Mouse (Mus musculus) common myeloid progenitor, adult 5-6 weeks (primary cell): Measurements from ENCODE around the gene Bmf. TPM values are rescaled to one million over a fixed set of nuclear protein-coding genes. Genes with fewer than 3 reads are reported as not detected.

Experiments used
- ATAC-seq: replicated peaks from 2 replicates; pipeline ENCODE4 v1.8.0; 2016; ENCODE audit warnings: low read depth, mild to moderate bottlenecking, moderate TSS enrichment, inconsistent platforms; ENCODE audit not compliant: poor library complexity, severe bottlenecking
- total RNA-seq: library from RNA; stranded (forward); fragments of 200-1000, 187-1606 nt; gene quantifications from 2 replicates; pipeline ENCODE4 v1.2.3, GENCODE M21; 2017

The Bmf gene
- 0.37 and 0.44 TPM in 2 replicates for total RNA-seq

DNA sequence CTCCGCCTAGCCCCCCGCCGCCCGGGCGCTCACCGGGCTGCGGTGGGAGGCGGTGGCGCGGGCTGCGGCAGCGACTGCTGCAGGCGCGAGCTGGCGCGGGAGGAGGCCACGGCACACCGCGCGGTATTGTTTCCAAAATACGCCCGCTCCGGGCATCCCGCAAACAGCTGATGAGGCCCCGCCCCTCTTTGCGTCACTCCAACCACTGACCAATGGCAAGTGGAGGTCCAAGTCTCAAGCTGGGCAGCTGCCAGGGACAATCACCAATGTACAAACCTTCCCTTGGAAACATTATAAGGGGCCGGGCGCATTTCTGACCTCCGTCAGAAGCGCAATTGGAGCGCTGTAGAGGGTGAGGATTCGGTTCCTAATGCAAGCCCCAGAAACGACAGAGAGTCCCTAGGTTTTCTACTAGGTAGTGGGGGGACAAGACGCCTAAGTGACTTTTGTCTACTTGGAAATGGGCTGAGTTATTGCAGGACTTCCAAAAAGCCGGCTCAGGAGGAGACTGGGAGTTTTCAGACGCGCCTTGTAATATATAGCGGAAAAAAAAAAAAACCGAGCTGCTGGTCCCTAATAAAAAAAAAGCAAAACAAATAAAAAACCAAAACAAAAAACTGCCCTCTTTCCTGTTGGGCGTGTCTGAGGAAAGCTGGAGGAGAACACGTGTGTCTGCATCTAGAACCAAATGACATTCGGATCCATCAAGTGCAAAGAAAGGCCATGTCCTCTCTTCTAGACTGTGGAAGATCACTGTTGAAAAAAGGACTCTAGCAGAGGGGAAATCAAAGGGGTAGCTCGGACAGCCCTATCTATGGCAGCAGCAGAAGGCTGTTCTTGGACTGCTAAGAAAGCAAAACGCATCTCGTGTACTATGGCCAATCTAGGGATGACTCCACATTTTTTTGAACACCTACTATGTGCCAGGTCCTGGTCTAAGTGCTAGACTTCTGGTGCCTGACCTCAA, at the start of gene Bmf:
Bmf (minus strand) TSS at position 181 of the 967 bp plus-strand sequence.
- peak; percentile 63 for ATAC-seq

DNA sequence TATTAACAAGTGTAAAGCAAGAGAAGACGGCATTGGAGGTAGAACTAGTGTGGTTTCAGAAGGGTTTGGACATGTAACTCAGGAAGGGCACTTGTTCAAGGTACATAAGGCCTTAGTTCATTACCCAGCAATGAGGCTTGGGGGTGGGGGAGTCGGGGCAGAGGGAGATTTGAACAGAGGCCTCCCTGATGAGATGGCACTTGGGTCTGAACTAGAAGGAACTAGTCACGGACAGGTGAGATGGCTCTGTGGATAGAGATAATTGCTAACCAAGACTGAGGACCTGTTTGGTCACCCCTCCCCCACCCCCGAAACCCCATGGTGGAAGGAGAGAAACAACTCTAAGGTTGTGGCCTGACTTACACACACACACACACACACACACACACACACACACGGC, 49.6 kb upstream of the Bmf start:
- ATAC-seq, result no peak

DNA sequence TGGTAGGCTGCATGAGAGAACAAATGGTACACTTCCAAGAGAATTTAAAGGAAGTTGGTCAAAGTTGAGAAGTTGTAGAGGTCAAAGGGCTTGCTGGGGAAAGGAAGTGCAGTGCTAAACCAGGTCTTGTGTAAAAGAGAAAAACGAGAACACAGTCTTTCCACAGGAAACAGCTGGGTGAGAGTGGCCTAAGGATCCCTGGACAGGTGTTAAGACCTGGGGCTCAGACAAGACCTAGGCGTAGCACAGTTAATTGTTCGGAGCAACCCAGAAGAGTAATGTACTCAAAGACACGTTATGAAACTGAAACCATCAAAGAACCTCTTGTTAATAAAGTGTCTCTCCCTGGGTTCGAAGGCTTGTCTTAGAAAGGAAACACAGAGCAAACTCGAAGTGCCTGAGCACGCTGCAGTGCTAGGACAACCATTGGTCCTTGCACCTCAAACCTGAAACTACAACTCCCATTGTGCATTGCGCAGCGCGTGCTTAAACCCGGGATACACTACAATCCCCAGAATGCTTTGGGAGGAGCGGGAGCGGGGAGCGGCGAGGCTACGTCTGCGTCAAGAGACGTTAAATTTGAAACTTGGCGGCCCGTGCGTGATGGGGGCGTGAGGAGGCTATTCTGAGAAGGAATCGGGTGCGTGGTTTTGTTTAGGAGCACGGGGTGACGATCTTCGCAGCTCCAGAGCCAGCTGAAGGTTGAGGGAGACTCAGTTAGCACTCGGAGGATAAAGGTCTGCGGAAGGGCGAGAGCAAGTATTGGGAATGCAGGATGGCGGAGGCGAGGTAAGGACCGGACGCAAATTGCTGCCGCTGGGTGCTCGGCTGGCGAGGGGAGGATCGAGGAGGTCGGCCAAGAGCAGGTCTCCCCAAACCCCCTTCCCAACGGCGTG, 48.4 kb upstream of the Bmf start, which contains the start of gene Bub1b:
Bub1b (plus strand) TSS at position 539 of the 896 bp plus-strand sequence.
- ATAC-seq, result peak; percentile 99

DNA sequence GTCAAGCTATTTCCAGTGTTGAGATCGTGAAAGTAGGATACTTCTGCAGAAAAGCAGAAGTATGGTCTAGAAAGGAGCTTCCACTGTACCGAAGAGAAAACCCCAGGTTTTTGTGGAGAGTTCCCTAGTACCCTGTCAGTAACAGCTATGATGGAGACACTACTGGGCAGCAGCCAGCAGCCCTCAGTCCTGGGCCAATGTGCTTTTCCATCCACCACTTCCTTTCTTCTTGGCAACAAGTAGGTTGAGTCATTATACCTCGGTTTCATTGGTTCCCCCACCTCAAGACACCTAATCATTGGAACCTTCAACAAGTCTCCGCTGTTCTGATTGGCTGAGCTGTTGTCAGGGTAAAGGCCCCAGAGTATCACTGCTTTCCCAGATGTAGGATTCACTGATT, 41.6 kb upstream of the Bmf start:
- ATAC-seq, result peak; percentile 80

DNA sequence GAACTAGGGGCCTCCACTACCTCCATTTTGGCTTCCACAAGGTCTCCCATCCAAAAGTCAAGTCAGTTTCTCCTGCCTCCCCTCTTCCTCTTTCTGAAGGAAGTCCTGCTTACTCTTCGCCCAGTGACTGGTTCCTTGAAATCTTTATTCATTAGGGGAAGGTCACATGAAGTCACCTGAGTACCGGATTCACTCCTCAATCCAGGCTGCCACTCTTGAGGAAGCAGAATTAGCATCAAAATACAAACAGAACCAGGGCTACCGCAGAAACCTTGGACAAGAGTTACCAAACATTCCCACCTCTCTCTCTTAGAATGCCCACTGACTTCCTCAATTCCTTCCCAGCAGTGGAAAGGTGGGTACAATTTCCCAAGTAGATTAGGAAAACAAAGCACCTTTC, 38.2 kb upstream of the Bmf start:
- no peak for ATAC-seq

DNA sequence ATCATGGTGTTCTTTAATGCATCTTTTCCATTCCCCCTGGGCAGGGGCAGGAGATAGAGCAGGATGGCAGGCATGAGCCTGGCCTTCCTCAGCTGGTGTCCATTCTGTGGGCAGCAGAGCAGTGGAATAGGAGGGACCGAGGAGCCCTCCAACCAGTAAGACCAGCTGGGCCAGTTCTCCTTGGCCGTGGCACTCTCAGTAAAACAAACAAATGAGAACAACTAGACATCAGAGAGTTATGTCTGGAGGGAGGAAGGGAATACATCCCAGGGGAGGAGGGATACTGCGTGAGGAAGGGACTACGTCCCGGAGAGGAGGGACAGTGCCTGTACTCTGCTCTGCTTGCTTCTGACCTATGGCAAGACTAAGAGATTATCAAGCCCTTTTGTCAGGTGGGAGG, 36.5 kb upstream of the Bmf start:
- no peak for ATAC-seq

DNA sequence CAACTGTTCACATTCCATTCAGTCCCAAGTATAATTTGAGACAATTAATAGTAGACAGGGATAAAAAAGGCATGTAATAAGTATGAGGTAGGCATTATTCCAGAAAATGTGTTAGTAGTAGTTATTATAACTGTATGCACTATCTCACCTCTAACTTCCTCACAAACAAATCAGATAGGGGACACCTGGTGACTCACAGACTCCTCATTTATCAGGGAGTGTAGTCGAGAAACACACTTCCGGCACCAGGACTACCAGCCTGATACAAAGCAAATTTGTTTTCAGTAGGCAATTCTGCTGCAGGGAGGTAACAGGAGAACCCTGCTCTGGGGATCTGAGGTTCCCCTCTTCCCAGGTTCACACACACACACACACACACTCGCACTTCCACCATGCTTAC, 23.6 kb upstream of the Bmf start:
- 0 out of 2 replicates have a peak, but pooled peaks have one; percentile 8 for ATAC-seq

DNA sequence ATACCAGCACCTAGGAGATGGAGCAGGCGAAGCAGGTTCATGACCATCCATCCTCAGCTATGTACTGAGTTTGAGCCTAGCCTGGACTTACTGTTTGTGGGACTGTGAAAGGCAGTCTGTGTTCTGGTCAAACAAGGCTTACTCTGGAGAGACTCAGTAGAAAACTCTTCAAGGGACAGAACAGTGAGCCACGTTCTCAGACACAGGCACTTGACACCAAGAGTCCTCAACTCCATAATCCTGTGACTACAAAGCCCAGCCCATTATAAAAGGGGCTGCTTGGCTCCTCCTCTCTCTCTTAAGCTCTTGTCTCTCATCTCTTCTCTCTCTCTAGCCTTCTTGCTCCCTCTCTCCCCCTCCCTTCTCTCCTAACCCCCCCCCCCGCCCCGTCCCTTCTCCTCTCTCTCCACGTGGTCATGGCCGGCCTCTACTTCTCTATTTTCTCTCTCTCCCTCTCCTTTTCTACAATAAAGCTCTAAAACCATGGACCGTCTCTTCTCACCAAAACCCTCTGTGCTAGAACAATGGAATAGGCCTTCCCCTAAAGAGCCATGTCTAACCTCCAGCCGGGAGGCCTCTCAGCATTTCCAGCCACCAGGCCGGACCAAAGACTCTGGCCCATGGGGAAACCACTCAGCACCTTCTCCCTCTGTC, 22.8 kb upstream of the Bmf start:
- ATAC-seq, result no peak

DNA sequence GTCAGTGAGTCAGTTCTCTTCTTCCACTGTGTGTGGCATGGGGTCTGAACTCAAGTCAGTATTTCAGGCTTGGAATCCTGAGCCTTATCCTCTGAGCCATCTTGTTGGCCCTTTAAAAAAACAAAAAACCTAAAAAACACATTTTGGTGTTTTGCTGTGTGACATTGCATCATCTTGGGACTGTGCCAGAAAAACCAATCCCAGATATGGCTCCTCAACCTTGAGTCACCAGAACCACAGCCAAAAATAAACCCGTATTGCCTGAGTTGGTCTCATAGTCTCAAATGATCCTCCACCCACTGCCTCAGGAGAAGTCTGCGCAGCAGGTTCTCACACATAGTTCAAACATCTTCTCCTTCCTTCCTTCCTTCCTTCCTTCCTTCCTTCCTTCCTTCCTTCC, 21.5 kb upstream of the Bmf start:
- ATAC-seq, result no peak

DNA sequence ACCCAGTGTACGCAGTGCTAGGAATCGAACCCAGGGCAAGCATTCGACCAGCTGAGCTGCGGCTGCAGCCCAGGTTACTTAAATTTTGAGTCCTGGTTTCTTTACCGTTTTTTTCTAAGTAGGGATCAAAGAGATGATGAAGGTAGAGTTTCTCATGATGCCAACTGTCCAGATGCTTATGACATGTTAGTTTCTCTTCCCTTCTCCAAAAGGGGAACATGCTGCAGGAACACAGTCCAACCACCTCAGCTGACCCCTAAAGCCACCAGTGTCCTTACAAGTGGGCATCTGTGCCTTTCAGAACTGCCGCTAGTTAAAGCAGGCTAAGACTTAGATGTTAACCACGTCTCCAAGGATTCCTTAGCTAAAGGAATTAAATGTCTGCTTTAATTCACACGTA, 17.7 kb upstream of the Bmf start:
- ATAC-seq, result peak; percentile 86

DNA sequence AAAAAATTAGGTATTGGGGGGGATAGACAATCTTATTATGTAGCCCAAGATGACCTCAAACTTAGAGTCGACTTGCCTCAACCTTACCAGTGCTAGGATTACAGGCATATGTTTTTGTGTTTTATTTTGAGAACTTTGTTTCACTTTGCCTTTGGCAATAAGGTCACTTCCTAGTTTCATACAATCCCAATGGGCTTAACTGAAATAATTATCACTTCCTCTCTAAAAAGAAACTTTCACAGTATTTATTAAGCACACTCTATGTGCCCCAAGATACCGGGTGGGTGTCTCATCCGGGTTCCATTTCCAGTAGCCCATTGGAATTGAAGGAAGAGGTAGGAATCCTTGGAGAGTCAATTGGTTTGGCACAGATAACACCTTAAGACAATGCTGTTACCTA, 12.9 kb upstream of the Bmf start:
- peak; percentile 59 for ATAC-seq

DNA sequence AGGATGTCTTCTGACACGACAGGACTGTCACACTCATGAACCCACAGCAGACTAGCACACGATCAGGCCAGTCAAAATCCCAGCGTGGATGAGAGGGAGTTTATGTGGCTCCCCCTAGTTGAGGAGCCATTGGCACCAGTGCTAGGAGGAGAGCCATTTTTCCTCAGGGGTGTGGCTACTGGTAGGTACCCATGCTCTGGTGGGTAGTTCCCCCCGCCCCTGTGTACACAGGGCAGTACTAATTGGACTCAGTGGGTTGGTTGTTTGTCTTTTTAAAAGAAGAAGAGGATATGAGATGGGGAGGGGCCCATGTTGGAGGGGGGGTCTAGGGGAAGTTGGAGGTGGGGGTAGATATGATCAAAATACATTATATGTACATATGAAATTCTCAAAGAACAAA, 12.5 kb upstream of the Bmf start:
- no peak for ATAC-seq

DNA sequence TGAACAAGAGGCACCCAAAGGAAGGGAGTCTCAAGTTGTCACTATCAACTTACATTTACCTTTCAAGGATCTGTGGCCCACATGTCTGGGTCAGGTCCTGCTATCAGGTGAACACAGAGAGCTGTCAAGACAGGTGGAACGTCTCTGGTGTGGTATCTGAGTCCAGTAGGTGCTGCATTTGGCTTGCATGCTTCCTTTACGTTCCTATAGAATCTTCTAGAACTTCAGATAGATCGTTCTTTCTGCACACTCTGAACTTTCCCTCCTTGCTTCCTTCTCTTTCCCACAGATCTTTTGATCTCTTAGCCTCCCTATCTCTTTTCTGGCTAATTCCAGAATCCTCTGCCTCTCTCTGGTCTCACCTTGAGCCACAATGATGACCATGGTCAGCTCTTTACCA, 8.9 kb upstream of the Bmf start:
- ATAC-seq, result no peak

DNA sequence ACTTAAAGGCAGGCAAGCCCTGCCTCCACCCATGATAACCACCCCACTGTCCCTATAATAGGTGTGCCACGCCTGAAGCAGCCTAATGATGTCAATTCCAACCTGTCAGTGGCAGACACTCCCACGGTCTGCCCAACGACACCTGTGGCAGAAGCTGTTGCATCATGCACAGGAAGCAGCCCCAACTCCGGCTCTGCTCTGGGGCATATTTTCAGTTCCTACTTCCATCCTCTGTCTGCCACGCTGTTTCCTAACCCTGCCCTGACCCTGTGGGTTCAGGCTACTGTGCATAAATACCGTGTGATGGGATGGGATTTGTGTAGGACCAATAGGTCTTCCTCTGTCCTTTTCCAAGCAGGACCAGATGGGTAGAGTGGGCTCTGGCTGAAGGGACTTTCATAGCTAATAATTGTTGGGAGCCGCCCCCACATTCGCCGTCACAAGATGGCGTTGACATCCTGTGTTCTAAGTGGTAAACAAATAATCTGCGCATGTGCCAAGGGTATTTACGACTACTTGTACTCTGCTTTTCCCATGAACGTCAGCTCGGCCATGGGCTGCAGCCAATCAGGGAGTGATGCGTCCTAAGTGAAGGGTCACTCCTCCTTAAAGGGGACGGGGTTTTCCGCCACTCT, 5.0 kb upstream of the Bmf start:
- ATAC-seq, result peak; percentile 84

DNA sequence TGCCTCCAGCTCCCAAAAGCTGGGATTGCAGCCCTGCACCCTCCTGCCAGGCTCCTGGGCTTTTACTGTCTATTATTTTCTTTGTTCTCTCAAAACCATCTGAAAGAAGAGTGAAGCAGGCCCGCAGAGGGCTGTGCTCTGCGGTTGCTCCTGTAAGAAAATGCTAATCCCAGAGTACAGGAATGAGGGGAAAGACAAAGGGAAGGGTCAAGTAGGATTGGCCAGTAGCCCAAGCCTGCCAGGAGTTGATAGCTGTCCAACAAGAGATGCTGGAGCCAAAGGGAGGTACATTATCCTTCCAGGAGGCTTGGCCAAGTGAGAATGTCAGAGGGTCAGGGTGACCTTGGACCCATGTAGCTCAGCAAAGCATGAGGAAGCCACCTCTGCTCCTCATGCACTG, 2.1 kb upstream of the Bmf start:
- no peak for ATAC-seq

DNA sequence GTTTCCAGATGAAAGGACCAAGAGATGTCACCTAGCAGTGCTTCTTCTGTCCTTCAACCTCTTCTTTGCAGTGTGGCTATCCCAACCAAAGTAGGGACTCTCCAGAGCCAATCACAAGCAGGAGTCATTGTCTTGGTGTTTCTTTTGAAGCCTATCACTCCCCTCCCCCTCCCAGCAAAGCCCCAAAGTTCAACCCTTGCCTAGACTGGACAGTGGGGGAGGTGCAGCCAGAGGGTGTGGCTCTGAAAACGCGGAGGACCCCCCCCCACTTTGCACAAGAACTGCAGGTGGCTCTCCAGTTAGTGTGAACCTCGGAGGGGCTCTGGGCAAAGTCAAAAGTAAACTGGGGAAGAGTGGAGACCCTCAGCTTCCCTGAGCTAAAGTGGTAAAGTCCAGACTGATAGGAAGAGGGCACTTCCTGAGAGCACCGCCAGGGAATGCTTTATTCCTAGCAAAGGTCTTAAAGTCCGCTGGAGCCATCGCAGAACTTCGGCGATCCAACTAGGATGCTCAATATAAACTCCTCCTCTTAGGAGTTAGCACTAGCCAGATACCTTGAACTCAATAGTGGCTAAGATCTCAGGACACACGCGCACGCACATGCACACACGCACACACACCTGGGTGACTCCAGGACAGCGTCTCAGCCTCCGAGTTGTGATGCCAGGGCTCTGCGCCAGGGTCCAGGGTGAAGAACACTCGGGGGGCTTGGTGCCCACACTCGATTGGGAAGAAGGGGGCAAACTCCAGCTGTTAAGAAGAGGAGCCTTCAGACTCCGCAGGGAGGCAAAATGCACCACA, 866 bp downstream of the Bmf start:
- no peak for ATAC-seq

DNA sequence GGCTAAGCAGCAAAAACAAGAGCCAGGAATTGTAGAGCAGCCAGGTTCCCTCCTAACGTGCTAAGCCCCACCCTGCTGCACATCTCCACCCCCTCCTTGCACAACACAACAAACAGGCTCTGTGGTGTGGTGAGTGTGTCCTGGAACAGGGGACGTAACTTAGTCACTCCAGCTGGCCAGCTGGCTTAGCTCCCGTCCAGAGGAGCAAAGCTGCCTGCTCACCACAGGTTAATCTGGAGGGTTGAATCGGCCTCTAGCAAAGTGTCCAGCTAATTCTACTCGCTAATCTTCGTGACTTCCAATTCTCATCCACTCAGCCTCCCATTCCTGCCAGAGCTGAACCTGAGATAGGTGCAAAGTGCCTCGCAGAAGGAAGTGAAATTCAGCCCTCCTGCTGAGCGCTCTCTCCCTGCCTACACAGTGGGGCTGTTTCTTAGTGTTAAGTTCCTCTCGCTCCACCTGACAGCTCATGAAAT, 1.9 kb downstream of the Bmf start:
- peak; percentile 42 for ATAC-seq

DNA sequence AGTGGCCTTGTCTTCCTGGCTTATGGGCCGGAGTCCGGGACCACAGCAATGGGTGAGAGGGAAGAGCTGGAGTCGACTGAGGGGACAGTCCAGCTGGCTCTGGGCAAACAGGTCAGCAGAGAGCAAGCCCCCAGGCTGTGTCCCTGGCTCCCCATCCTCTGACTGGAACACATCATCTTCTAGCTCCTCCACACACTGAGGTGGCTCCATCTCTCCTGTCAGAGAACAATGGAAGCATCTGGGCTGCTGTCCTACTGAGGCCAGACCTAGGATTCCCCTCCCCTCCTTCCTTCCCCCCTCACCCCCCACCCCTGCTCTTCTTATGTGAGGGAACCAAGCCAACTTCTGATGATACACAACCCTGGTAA, 2.7 kb downstream of the Bmf start:
- ATAC-seq, result no peak
